Mouse (Mus musculus): ENCODE data around the gene Mgat5. TPM values are rescaled to one million over a fixed set of nuclear protein-coding genes. Genes with fewer than 3 reads are reported as not detected.
A peak's percentile ranks its signal among the peaks of the same experiment; 100 is the strongest.

Gene Mgat5
- 6.2 and 6.5 TPM in 2 replicates for polyA plus RNA-seq (2016; fragmentation: Nextera tagmentation; extraction: Ambion mirVana)

DNA sequence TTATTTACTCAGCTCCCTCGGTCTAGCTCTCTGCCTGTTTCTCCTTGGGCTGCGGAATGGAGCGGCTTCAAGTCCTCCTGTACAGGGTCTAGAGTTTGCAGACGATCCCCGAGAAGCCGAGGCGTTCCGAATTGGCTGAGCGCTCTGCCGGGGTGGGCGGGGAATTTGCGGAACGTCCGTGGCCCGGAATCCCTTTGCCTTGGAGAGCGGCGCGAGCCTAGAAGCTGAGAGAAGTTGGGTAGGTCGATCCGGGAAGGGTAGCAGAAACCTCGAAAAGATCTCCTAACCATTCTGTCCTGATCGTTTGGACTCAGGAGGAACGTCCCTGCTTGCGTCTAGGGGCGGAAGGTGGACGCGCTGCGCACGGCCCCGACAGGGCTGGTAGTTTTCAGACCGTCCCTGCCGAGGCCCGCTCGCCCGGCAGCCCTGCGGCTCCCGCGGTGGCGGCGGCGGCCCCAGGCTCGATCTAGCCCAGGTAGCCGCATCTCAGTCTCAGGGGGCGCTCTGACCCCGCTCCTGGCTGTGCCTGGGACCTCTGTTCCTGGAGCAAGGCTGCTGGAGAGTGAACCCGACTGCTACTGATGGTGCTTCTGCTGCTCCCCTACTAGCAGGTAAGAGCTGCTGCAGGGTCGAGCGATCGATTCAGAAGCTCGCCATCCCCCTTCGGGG lies at the start of gene Mgat5:
Mgat5 (plus strand) TSS at position 199 of the 669 bp plus-strand sequence.
- Histone ChIP-seq H3K4me1 (peaks cover 26% of the 10 kb centered on the region; the same call in 1 of the 2 replicates), H3K4me3 (peak within 1 kb of the TSS; percentile 90), H3K9ac (peak within 1 kb of the TSS; percentile 75), H3K4me2 (replicated peaks) (peak within 1 kb of the TSS; percentile 92), H3K27ac (peak within 1 kb of the TSS; percentile 95), H3K9me3 (no peaks in the 10 kb centered on the region), H3K27me3 (no peaks in the 10 kb centered on the region), H3K36me3 (no peaks in the 10 kb centered on the region)
- 0% methylated on average over 51 of the region's 51 CpGs for WGBS
- ATAC-seq (ENCODE audit: insufficient number of reproducible peaks, insufficient read depth, low FRiP score, low TSS enrichment), result peak; percentile 85

DNA sequence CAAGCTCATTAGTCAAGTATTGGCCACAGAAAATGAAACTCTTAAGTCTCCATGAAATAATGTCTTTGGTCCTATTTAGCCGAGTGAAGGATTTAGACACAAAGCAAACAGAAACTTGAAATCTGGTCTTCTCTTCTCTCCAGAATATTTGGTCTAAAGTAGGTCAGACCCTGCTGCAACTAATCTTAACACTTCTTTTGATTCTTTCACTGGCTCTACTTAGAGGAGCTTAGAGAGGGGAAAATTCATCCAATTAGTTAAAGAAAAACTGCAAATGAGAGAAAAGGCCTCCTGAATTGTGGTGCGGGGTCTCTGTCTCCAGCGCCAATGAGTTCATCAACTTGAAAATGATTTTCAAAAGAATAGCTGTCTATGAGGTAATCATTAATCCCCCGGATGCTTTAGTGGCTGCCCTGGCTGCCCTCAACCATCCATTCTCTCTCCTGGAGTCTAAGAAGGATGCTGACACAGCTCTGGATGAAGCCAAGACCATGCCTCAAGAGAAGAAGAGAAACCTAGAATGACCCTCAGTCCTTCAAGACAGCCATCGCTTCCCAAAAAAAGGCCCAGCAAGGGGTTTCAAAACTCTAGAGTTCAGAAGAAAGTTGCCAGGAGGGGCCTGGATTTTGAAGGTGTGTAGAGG lies 44.6 kb upstream of the Mgat5 start:
- H3K9ac ChIP-seq, result no peak overlapping the region
- H3K9me3 ChIP-seq, result no peaks in the 10 kb centered on the region
- H3K27me3 ChIP-seq, result no peaks in the 10 kb centered on the region
- H3K4me1 ChIP-seq, result no peaks in the 10 kb centered on the region
- WGBS, result 92% methylated on average over 5 of the region's 5 CpGs
- H3K36me3 ChIP-seq, result no peaks in the 10 kb centered on the region
- no peak overlapping the region for H3K4me3 ChIP-seq
- H3K4me2 ChIP-seq (replicated peaks), result no peak overlapping the region
- no peak for ATAC-seq (ENCODE audit: insufficient number of reproducible peaks, insufficient read depth, low FRiP score, low TSS enrichment)
- H3K27ac ChIP-seq, result no peak overlapping the region

DNA sequence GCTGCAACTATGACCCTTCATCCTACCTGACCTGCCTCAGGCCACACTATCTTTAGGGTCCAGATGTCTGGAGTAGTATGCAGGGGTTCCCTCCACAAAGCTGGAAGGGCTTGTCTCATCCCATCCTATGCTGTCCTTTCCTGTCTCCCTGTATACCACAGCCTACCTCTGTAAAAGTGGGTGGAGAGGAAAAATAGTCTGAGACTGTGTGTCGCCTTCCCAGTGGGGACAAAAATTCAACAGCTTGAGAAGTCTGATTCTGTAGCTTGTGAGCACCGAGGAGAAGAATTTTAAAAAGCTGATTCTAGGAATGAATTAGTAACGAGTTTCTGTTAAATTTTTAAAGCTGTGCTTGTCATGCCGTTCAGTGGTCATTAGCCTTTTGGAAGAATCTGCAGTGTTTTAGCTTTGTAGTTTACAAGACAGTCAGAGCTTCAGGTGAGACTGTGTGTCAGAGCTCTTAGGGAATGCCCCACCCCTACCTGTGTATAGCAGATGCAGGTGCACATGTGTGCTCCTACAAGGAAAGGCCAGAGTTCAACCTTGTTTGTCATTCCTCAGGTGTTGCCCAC lies 40.1 kb upstream of the Mgat5 start:
- Histone ChIP-seq H3K27me3 (no peaks in the 10 kb centered on the region), H3K36me3 (no peaks in the 10 kb centered on the region), H3K4me2 (replicated peaks) (no peak overlapping the region), H3K4me1 (no peaks in the 10 kb centered on the region), H3K4me3 (no peak overlapping the region), H3K27ac (no peak overlapping the region), H3K9ac (no peak overlapping the region), H3K9me3 (no peaks in the 10 kb centered on the region)
- 87% methylated on average over 4 of the region's 4 CpGs for WGBS
- ATAC-seq (ENCODE audit: insufficient number of reproducible peaks, insufficient read depth, low FRiP score, low TSS enrichment), result no peak

DNA sequence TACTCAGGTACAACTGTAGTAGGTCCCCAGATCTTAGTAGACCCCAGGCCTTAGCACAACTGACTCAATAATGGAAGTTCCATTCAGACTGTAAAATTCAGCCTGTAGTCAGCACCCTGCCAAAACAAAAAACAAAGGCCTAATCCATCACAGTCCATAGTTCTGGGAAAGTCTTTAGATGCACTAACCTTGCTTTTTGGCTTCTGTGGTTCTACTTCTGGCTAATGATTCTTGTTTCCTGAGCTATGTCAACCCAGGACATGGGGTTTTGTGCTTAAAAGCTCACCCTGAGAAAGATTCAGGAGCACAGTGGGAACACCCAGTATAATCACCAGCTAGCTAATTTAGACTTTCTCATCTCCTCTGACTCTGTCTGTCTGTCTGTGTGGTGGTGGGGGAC lies 38.3 kb upstream of the Mgat5 start:
- Histone ChIP-seq H3K9ac (no peak overlapping the region), H3K9me3 (no peaks in the 10 kb centered on the region), H3K4me1 (no peaks in the 10 kb centered on the region), H3K4me3 (no peak overlapping the region), H3K27ac (no peak overlapping the region), H3K4me2 (replicated peaks) (no peak overlapping the region), H3K27me3 (no peaks in the 10 kb centered on the region), H3K36me3 (no peaks in the 10 kb centered on the region)
- ATAC-seq (ENCODE audit: insufficient number of reproducible peaks, insufficient read depth, low FRiP score, low TSS enrichment), result no peak

DNA sequence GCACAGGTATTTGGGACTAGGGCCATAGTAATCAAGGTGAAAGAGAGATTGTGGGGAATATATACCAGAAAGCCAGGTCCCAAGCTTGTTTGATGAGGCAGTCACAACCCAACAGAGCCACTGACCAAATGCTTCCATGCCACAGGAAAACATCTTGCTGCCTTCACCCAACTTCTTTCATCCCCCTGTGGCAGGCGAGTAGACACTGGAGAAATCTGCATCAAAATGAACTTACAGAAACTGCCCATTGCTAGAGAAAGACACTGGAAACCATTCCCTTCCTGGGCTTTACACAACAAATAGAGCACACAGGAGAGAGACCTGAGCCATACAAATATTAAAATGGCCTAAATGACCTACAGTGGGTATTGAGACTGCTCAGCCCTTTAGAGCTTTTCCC lies 37.2 kb upstream of the Mgat5 start:
- H3K4me1 ChIP-seq, result no peaks in the 10 kb centered on the region
- 86% methylated on average over 1 of the region's 1 CpGs for WGBS
- no peak overlapping the region for H3K4me3 ChIP-seq
- no peaks in the 10 kb centered on the region for H3K36me3 ChIP-seq
- ATAC-seq (ENCODE audit: insufficient number of reproducible peaks, insufficient read depth, low FRiP score, low TSS enrichment), result no peak
- no peak overlapping the region for H3K9ac ChIP-seq
- no peaks in the 10 kb centered on the region for H3K27me3 ChIP-seq
- H3K4me2 ChIP-seq (replicated peaks), result no peak overlapping the region
- H3K9me3 ChIP-seq, result no peaks in the 10 kb centered on the region
- no peak overlapping the region for H3K27ac ChIP-seq

DNA sequence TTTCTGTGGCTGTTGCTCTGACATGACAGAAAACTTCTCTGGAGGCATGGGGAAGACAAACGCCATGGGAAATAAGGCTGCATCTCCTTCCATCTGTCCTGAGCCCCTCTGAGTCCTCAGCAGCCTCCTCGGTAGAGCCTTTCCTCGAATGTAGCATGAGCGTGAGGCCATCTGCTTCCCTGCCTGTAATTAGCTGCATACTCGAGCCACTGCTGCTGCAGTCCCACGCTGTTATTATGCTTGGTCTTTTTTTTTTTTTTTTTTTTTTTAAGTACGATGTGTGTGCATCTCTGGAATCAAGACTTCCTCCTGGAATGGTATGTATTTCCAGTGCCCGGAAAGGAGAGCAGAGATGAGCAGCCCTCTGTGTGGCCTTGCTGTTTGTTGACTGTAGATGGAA lies 36.6 kb upstream of the Mgat5 start:
- H3K9me3 ChIP-seq, result no peaks in the 10 kb centered on the region
- no peak overlapping the region for H3K9ac ChIP-seq
- H3K27ac ChIP-seq, result no peak overlapping the region
- no peaks in the 10 kb centered on the region for H3K27me3 ChIP-seq
- H3K36me3 ChIP-seq, result no peaks in the 10 kb centered on the region
- ATAC-seq (ENCODE audit: insufficient number of reproducible peaks, insufficient read depth, low FRiP score, low TSS enrichment), result no peak
- WGBS, result 45% methylated on average over 8 of the region's 8 CpGs
- H3K4me1 ChIP-seq, result no peaks in the 10 kb centered on the region
- H3K4me2 ChIP-seq (replicated peaks), result no peak overlapping the region
- H3K4me3 ChIP-seq, result no peak overlapping the region

DNA sequence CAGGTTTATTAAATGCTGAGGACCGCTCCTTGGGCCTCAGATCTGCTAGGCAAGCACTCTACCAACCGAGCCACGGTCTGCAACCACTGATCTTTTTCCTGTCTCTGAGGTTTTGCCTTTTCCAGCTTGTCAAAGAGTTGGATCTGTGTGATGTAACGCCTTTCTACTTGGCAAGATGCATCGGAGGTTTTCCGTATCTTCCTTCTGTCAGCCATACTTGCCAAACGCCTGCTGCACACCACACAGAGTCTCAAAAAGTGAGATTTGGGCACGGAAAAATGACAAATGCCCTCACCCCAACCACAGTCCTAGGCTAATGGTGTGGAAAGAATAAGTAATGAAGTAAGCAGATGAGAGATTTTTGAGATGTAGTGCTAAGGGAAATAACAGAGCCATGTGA lies 35.3 kb upstream of the Mgat5 start:
- Histone ChIP-seq H3K9ac (no peak overlapping the region), H3K27me3 (no peaks in the 10 kb centered on the region), H3K4me2 (replicated peaks) (no peak overlapping the region), H3K27ac (no peak overlapping the region), H3K4me1 (no peaks in the 10 kb centered on the region), H3K4me3 (no peak overlapping the region), H3K36me3 (no peaks in the 10 kb centered on the region), H3K9me3 (no peaks in the 10 kb centered on the region)
- 88% methylated on average over 8 of the region's 8 CpGs for WGBS
- no peak for ATAC-seq (ENCODE audit: insufficient number of reproducible peaks, insufficient read depth, low FRiP score, low TSS enrichment)

DNA sequence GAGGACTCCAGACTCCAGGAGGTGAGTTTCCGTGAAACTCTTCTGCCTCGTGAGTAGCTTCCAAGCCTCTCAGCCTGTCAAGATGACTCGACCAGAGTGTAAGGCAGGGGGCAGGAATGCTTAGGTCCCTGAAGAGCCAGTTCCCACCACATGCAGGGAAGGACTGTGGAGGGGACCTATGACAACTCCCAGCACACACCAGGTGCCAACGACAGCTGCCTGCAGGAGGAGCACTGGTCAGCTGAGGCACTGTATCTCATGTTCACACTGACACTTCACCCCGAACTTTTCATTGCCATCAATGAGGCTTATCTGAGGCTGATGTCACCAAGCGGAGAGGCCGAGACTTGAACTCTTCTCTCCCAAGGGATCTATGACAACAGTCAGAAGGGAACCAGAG lies 33.5 kb upstream of the Mgat5 start:
- 86% methylated on average over 7 of the region's 7 CpGs for WGBS
- Histone ChIP-seq H3K36me3 (no peaks in the 10 kb centered on the region), H3K4me1 (no peaks in the 10 kb centered on the region), H3K4me2 (replicated peaks) (no peak overlapping the region), H3K4me3 (no peak overlapping the region), H3K9me3 (no peaks in the 10 kb centered on the region), H3K9ac (no peak overlapping the region), H3K27me3 (no peaks in the 10 kb centered on the region), H3K27ac (no peak overlapping the region)
- no peak for ATAC-seq (ENCODE audit: insufficient number of reproducible peaks, insufficient read depth, low FRiP score, low TSS enrichment)

DNA sequence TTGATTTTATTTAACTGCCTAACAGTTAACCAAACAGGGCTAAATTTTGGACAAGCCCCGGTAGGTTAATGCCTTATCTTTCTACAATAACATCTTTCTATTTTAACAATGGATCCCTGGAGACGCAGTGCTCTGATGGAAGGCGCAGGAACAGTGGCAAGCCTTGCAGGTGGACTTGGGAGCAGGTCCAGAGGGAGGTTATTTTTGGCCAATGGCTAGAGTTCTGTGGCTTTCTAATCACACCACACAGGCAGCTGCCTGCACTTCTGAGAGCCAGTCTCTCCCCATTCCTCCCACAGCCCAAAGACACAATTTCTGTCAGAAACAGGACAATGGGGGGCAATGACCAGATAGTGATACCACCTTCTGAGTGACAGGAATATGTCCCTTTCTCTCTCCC lies 31.4 kb upstream of the Mgat5 start:
- H3K4me2 ChIP-seq (replicated peaks), result no peak overlapping the region
- no peaks in the 10 kb centered on the region for H3K36me3 ChIP-seq
- H3K4me1 ChIP-seq, result no peaks in the 10 kb centered on the region
- H3K27me3 ChIP-seq, result no peaks in the 10 kb centered on the region
- no peak overlapping the region for H3K9ac ChIP-seq
- WGBS, result 83% methylated on average over 3 of the region's 3 CpGs
- ATAC-seq (ENCODE audit: insufficient number of reproducible peaks, insufficient read depth, low FRiP score, low TSS enrichment), result no peak
- H3K27ac ChIP-seq, result no peak overlapping the region
- H3K4me3 ChIP-seq, result no peak overlapping the region
- H3K9me3 ChIP-seq, result no peaks in the 10 kb centered on the region

DNA sequence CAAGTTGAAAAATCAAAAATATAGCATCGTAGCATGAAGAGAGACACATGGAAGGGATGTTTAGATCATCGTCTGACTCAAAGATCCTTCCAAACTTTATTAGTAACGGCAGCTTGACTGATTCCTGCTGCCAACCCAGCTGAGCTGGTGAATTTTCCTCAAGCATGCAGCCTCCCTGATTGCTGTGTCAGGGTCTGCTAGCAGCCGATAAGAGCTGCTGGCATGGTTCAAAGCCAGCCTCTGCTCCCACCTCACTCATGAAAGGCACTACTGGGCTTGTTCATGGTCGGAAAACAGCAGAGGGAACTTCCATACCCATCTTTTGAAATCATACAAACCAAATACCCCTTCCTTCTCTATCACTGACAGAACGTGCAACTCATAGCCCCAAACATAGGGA lies 12.4 kb upstream of the Mgat5 start:
- no peak overlapping the region for H3K4me2 ChIP-seq (replicated peaks)
- H3K27me3 ChIP-seq, result no peaks in the 10 kb centered on the region
- no peaks in the 10 kb centered on the region for H3K9me3 ChIP-seq
- no peak overlapping the region for H3K4me3 ChIP-seq
- H3K36me3 ChIP-seq, result no peaks in the 10 kb centered on the region
- ATAC-seq (ENCODE audit: insufficient number of reproducible peaks, insufficient read depth, low FRiP score, low TSS enrichment), result no peak
- no peak overlapping the region for H3K9ac ChIP-seq
- no peak overlapping the region for H3K27ac ChIP-seq
- 80% methylated on average over 6 of the region's 6 CpGs for WGBS
- no peaks in the 10 kb centered on the region for H3K4me1 ChIP-seq

DNA sequence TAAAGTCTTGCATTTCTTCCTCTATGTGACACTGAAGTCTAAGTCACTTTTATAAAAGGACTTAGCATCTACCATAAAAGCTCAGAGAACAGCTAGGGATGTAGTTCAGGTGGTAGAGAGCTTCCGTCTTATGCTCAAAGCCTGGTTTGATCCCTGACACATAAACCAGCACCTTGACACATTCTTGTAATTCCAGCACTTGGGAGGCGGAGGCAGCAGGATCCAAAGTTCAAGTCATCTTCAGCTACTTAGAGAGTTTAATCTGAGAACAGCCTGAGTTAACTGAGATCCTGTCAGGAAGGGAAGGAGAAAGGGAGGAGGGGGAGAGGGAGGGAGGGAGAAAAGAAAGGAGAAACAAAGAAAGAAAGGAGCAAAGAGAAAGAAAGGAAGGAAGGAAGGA lies 5.6 kb upstream of the Mgat5 start:
- Histone ChIP-seq H3K27me3 (no peaks in the 10 kb centered on the region), H3K4me2 (replicated peaks) (no peak overlapping the region), H3K27ac (no peak overlapping the region), H3K9ac (no peak overlapping the region), H3K36me3 (no peaks in the 10 kb centered on the region), H3K4me1 (0 out of 2 replicates have a peak, but pooled peaks cover 5% of the 10 kb centered on the region), H3K9me3 (no peaks in the 10 kb centered on the region), H3K4me3 (no peak overlapping the region)
- no peak for ATAC-seq (ENCODE audit: insufficient number of reproducible peaks, insufficient read depth, low FRiP score, low TSS enrichment)
- 53% methylated on average over 2 of the region's 2 CpGs for WGBS

DNA sequence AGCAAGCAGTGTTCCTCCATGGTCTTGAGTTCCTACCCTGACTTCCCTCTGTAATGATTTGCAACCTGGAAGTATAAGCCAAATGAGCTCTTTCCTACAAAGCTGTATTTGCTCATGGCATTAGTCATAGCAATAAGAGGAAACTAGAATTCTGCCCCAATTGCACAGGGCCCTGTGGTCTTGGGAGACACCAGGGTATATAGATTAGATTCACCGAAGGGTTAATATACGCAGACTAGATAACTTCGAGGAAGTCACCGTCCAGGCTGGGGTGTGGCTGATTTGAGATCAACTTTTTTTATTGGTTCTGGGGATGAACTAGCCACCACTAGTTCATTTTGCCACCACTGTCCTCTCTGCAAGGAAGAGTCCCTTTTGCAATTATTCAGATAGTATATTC lies 2.5 kb upstream of the Mgat5 start:
- Histone ChIP-seq H3K4me3 (no peak overlapping the region), H3K4me2 (replicated peaks) (no peak overlapping the region), H3K27me3 (no peaks in the 10 kb centered on the region), H3K27ac (no peak overlapping the region), H3K36me3 (no peaks in the 10 kb centered on the region), H3K9ac (no peak overlapping the region), H3K4me1 (peaks cover 17% of the 10 kb centered on the region; the same call in 1 of the 2 replicates), H3K9me3 (no peaks in the 10 kb centered on the region)
- WGBS, result 75% methylated on average over 4 of the region's 4 CpGs
- ATAC-seq (ENCODE audit: insufficient number of reproducible peaks, insufficient read depth, low FRiP score, low TSS enrichment), result no peak

Measured in embryonic facial prominence, embryonic 12.5 days (tissue).